In genomic region chr9:122571402-122572059, GRCm38 (mm10) we compare ENCODE assay signal across 8 mouse cellular contexts.
DNase-seq lines count a peak whose midpoint lies in the region; ATAC-seq lines count a peak whose summit lies in the region.

No protein-coding gene starts in this region.

- intact Hi-C loops in heart, postnatal 10 days (cut with DNase I) = no loop called here

- no peaks in the 10 kb centered on the region for H3K36me3 ChIP-seq in heart, embryonic 15.5 days
- no peaks in the 10 kb centered on the region for H3K36me3 ChIP-seq in forebrain, embryonic 16.5 days (ENCODE audit: control insufficient read depth, insufficient read depth)
- H3K36me3 ChIP-seq in liver, embryonic 15.5 days (replicated peaks) = no peaks in the 10 kb centered on the region
- H3K36me3 ChIP-seq in stomach, embryonic 14.5 days (ENCODE audit: control insufficient read depth, insufficient read depth, low read length) = no peaks in the 10 kb centered on the region

- WGBS in heart, embryonic 15.5 days = 2% methylated on average over 37 of the region's 37 CpGs
- under 1% methylated on average over 37 of the region's 37 CpGs for WGBS in forebrain, embryonic 16.5 days
- WGBS in liver, embryonic 15.5 days (ENCODE audit: insufficient replicate concordance) = 2% methylated on average over 37 of the region's 37 CpGs
- 1% methylated on average over 37 of the region's 37 CpGs for WGBS in stomach, embryonic 14.5 days

- no peak overlapping the region for H3K27ac ChIP-seq in heart, embryonic 15.5 days
- H3K27ac ChIP-seq in forebrain, embryonic 16.5 days (ENCODE audit: low read length) = peak overlapping the region; percentile 49; the same call in 1 of the 2 replicates
- no peak overlapping the region for H3K27ac ChIP-seq in liver, embryonic 15.5 days (replicated peaks)
- no peak overlapping the region for H3K27ac ChIP-seq in stomach, embryonic 14.5 days (ENCODE audit: low read length)

- peaks cover 98% of the 10 kb centered on the region for H3K27me3 ChIP-seq in heart, embryonic 15.5 days
- H3K27me3 ChIP-seq in forebrain, embryonic 16.5 days (replicated peaks; ENCODE audit: control insufficient read depth, insufficient read depth, low read length) = peaks cover 66% of the 10 kb centered on the region
- H3K27me3 ChIP-seq in liver, embryonic 15.5 days = peaks cover 95% of the 10 kb centered on the region
- H3K27me3 ChIP-seq in stomach, embryonic 14.5 days (ENCODE audit: control insufficient read depth, insufficient read depth, low read length) = peaks cover 45% of the 10 kb centered on the region

- H3K4me2 ChIP-seq in heart, embryonic 15.5 days = peak overlapping the region; percentile 97
- H3K4me2 ChIP-seq in forebrain, embryonic 16.5 days (ENCODE audit: low read length) = peak overlapping the region; percentile 85
- H3K4me2 ChIP-seq in liver, embryonic 15.5 days = peak overlapping the region; percentile 58
- H3K4me2 ChIP-seq in stomach, embryonic 14.5 days (replicated peaks; ENCODE audit: low read depth, low read length) = peak overlapping the region; percentile 88

- H3K4me1 ChIP-seq in heart, embryonic 15.5 days (replicated peaks) = peaks cover 38% of the 10 kb centered on the region
- peaks cover 23% of the 10 kb centered on the region for H3K4me1 ChIP-seq in forebrain, embryonic 16.5 days (replicated peaks; ENCODE audit: control insufficient read depth, insufficient read depth, low read length)
- H3K4me1 ChIP-seq in liver, embryonic 15.5 days (replicated peaks) = 0 out of 2 replicates have a peak, but pooled peaks cover 5% of the 10 kb centered on the region
- peaks cover 14% of the 10 kb centered on the region; the same call in 1 of the 2 replicates for H3K4me1 ChIP-seq in stomach, embryonic 14.5 days (ENCODE audit: control insufficient read depth, insufficient read depth, low read length)

- DNase-seq in heart, postnatal 10 days = no peak
- DNase-seq in brain, adult 2 months (ENCODE audit: low read depth, low spot score) = peak; percentile 82
- DNase-seq in spleen, postnatal 10 days (ENCODE audit: low spot score in 2 of 2) = no peak
- DNase-seq in spleen, postnatal 36 days (ENCODE audit: low spot score in 2 of 2) = no peak

- no peaks in the 10 kb centered on the region for H3K9me3 ChIP-seq in heart, embryonic 15.5 days (replicated peaks)
- H3K9me3 ChIP-seq in forebrain, embryonic 16.5 days (ENCODE audit: control insufficient read depth, low read length) = no peaks in the 10 kb centered on the region
- no peaks in the 10 kb centered on the region for H3K9me3 ChIP-seq in liver, embryonic 15.5 days (replicated peaks)
- no peaks in the 10 kb centered on the region for H3K9me3 ChIP-seq in stomach, embryonic 14.5 days (ENCODE audit: control insufficient read depth, low read depth, low read length)

- peak overlapping the region; percentile 60 for H3K4me3 ChIP-seq in heart, embryonic 15.5 days
- peak overlapping the region; percentile 67 for H3K4me3 ChIP-seq in forebrain, embryonic 16.5 days (replicated peaks; ENCODE audit: low read length)
- peak overlapping the region; percentile 33; the same call in 1 of the 2 replicates for H3K4me3 ChIP-seq in liver, embryonic 15.5 days (replicated peaks)
- peak overlapping the region; percentile 44 for H3K4me3 ChIP-seq in stomach, embryonic 14.5 days (ENCODE audit: low read depth, low read length)

- peak; percentile 12; the same call in 1 of the 2 replicates for ATAC-seq in heart, embryonic 15.5 days (replicated peaks; ENCODE audit: insufficient number of reproducible peaks, insufficient read depth, low FRiP score, low read depth)
- peak; percentile 48 for ATAC-seq in forebrain, embryonic 16.5 days
- no peak for ATAC-seq in liver, embryonic 15.5 days (ENCODE audit: insufficient read depth)
- ATAC-seq in stomach, embryonic 14.5 days (ENCODE audit: insufficient number of reproducible peaks, insufficient read depth, low FRiP score, low read depth) = peak; percentile 15; the same call in 1 of the 2 replicates

- H3K9ac ChIP-seq in heart, embryonic 15.5 days = no peak overlapping the region
- H3K9ac ChIP-seq in forebrain, embryonic 16.5 days (replicated peaks; ENCODE audit: low read depth, low read length) = peak overlapping the region; percentile 73
- H3K9ac ChIP-seq in liver, embryonic 15.5 days = no peak overlapping the region
- no peak overlapping the region for H3K9ac ChIP-seq in stomach, embryonic 14.5 days (replicated peaks; ENCODE audit: low read depth, low read length)
